Mouse (Mus musculus): ENCODE measurements at regions not wholly inside any gene's neighbourhood (a gene's known extent, or its start where the extent isn't known, plus 50 kb on each side); places are given as distances from the start of the nearest gene placed in this dataset.

- no peak for DNase-seq (ENCODE audit: inconsistent age in 2 of 2, low spot score in 1 of 2)
Measured at GRCm38 (mm10) chr14:78375746-78376495, 68.1 kb upstream of the Tnfsf11 start.

GRCm38 (mm10) chr14:78372102-78372501, 64.3 kb upstream of the Tnfsf11 start:
- DNase-seq (ENCODE audit: inconsistent age in 2 of 2, low spot score in 1 of 2) = no peak

GRCm38 (mm10) chr14:78368881-78369280, 61.0 kb upstream of the Tnfsf11 start:
- no peak for DNase-seq (ENCODE audit: inconsistent age in 2 of 2, low spot score in 1 of 2)

DNA sequence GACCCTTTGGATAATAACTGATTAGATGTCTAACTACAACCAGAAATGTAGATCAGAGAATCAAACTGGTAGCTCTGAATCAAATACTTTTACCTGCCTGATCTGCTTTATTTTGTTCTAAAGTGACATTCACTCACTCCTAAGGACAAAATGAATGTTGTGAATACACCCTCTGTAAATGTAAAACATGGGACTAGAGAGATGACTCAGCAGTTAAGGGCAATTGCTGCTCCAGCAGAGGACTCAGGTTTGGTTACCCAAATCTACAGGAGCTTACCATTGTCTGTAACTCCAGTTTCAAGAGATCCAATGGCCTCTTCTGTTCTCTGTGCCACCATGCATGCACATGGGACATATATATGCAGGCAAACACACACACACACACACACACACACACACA, 57.0 kb upstream of the Tnfsf11 start:
- DNase-seq (ENCODE audit: inconsistent age in 2 of 2, low spot score in 1 of 2) = no peak

GRCm38 (mm10) chr14:78363123-78363522, 55.3 kb upstream of the Tnfsf11 start:
- DNase-seq (ENCODE audit: inconsistent age in 2 of 2, low spot score in 1 of 2) = peak in 1 of 2 experiments; percentile 45

All from adrenal gland, adult (tissue).